Mouse (Mus musculus) 3T3-L1 (cell line): ENCODE data around the gene Tubb3.
A peak's percentile ranks its signal among the peaks of the same experiment; 100 is the strongest.
"Not testable (repeated sequence)": the region's sequence is repeated elsewhere in the genome, so short reads cannot be mapped to it uniquely, and the experiment has no call there.

Experiments
- DNase-seq: peaks from one replicate; pipeline ENCODE4 v3.0.0-alpha.2; 2015; ENCODE audit warnings: low read depth, low spot score

Gene Tubb3

DNA sequence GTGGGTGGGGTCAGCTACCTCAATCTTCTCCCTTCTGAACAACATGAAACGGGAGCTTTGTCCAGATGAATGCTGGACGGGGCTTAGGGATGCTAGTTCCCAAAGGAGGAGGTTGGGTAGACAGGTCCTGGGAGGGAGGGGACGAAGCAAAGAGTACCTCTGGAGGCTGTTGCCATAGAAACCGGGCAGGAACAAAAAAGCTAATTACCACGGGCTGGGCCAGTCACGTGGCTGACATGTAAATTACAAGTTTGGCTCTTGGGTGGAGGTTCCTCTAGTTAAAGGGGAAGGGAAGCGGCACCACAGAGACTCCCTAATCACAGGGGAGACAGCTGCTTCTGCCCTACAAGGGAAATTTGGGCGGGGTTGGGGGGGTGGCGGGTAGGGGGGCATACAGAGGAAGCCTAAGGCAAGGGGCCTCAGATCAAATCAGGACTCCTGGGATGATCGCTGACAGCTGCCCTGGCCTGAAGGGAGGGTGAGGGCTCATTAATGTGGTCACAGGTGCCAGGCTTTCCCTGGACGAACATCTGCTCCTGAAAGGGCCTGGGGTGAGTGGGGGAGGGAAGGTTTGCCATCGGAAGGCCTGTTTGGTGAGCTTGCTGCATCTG lies 1.4 kb downstream of the Tubb3 start:
- DNase-seq = no peak

DNA sequence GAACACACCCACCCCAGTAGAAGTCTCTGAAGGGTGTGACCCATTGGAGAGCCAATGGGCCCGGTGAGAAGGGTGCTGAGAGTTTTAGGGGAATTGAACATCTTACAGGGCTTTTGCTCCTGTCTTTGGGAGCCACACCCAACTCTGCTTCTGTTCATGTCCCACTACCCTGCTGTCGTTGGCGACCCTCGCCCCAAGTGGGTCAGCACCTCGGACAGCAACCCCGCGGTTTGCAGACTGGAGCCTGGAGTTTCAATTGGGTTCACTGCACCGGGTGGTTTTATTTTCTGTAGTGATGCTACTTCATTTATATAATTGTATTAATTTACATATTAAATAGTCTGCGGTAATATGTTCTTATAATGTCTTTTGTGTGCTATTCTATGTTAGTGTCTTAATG lies 3.0 kb downstream of the Tubb3 start:
- no peak for DNase-seq

DNA sequence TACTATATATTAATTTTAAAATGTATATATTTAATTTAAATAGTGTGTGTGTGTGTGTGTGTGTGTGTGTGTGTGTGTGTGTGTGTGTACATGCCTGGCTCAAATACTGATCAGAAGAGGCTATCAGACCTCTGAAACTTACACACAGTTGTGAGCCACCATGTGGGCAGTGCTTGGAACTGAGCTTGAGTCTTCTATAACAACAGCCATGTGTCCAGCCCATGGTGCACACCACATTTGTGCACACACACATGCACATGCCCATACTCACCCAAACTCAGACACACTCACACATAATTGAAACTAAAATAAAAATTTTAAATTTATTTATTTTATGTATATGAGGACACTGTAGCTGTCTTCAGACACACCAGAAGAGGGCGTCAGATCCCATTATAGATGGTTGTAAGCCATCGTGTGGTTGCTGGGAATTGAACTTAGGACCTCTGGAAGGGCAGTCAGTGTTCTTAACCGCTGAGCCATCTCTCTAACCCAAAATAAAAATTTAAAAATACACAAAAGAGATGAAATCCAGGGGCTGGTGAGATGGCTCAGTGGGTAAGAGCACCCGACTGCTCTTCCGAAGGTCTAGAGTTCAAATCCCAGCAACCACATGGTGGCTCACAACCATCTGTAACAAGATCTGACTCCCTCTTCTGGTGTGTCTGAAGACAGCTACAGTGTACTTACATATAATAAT lies 3.9 kb downstream of the Tubb3 start:
- DNase-seq = not testable (repeated sequence)

DNA sequence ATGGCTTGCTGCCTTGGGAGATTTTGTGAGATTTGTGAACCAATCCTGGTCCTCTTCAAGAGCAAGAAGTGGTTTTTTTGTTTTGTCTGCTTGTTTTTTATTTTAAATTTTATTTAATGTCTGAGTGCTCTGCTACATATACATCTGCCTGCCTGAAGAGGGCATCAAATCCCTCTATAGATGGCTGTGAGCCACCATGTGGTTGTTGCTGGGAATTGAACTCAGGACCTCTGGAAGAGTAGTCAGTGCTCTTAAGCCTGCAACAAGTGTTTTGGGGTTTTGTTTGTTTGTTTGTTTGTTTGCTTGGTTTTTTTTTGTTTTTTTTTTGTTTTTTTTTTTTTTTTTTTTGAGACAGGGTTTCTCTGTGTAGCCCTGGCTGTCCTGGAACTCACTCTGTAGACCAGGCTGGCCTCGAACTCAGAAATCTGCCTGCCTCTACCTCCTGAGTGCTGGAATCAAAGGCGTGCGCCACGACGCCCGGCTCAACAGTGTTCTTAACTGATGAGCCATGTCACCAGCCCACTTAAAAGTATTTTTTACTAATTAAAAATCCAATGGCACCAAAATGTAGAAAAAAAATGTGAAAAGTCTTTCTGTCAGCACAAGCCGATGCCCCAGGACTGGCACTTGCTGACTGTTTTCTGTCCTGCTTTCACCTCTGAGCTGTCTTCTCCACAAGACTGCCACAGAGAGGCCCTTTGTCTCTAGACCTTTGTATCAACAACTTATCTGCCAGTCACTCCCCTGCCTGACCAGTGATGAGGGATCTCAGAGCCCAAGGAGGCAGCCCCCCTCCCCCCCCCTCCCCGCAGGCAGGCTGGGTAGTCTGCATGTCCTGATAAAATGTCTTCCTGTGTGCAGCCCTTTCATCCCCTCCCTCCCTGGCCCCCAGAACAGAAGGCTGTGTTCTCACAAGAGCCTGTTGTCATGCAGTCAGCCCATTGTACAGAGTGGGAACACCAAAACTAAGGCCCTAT lies 5.0 kb downstream of the Tubb3 start:
- DNase-seq = peak; percentile 58

DNA sequence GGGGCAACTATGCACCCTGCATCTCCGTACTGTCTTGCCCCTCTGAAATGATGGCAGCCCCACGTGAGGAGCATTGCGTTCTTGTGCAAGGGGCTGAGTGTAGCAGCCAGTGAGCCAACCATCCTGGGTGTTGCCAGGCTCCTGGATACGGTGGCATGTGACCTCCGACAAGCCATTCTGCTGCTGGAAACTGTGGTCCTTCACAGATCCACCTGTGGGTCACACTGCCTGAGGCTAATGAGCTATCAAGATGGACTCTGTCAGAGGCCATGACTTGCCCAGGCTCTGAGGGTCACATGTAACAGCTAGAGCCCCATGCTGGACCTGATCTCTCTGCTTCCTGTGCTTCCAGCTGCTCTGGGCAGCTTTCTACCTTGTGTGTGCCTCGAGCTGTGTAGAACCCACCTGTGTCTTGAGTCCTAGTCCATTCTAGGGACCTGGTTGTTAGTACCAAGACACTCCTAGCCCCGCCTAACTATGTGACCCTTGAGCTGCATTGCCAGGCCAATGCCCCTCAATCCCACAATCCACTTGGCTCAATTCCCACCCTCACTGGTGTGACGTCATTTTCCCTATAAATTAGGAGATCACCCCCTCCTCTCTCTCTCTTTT lies 5.8 kb downstream of the Tubb3 start:
- no peak for DNase-seq

DNA sequence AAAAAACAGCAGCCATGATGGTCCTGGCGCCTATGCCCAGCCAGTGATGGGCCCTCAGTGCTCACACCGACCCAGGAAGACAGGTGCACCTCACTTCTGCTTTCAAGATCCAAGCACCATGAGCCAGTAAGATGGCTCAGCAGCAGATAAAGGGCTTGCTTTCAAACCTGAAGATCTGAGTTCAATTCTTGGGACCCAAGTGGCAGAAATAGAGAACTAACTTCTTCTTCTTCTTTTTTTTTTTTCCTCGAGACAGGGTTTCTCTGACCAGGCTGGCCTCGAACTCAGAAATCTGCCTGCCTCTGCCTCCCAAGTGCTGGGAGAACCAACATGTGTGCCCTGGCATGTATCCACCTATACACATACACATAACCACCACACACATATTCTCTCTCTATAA lies 8.5 kb downstream of the Tubb3 start:
- no peak for DNase-seq

DNA sequence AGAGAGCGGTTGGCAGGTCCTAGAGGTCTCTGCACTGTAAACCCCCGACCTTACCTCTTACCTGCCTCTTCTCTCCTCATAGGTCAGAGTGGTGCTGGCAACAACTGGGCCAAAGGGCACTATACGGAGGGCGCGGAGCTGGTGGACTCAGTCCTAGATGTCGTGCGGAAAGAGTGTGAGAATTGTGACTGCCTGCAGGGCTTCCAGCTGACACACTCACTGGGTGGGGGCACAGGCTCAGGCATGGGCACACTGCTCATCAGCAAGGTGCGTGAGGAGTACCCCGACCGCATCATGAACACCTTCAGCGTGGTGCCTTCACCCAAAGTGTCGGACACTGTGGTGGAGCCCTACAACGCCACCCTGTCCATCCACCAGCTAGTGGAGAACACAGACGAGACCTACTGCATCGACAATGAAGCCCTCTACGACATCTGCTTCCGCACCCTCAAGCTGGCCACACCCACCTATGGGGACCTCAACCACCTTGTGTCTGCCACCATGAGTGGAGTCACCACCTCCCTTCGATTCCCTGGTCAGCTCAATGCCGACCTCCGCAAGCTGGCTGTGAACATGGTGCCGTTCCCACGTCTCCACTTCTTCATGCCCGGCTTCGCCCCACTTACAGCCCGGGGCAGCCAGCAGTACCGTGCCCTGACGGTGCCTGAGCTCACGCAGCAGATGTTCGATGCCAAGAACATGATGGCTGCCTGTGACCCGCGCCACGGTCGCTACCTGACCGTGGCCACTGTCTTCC lies 9.5 kb downstream of the Tubb3 start:
- no peak for DNase-seq

DNA sequence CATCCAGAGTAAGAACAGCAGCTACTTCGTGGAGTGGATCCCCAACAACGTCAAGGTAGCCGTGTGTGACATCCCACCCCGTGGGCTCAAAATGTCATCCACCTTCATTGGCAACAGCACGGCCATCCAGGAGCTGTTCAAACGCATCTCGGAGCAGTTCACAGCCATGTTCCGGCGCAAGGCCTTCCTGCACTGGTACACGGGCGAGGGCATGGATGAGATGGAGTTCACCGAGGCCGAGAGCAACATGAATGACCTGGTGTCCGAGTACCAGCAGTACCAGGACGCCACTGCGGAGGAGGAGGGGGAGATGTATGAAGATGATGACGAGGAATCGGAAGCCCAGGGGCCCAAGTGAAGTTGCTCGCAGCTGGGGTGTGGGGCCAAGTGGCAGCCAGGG lies 10.1 kb downstream of the Tubb3 start:
- DNase-seq = no peak

DNA sequence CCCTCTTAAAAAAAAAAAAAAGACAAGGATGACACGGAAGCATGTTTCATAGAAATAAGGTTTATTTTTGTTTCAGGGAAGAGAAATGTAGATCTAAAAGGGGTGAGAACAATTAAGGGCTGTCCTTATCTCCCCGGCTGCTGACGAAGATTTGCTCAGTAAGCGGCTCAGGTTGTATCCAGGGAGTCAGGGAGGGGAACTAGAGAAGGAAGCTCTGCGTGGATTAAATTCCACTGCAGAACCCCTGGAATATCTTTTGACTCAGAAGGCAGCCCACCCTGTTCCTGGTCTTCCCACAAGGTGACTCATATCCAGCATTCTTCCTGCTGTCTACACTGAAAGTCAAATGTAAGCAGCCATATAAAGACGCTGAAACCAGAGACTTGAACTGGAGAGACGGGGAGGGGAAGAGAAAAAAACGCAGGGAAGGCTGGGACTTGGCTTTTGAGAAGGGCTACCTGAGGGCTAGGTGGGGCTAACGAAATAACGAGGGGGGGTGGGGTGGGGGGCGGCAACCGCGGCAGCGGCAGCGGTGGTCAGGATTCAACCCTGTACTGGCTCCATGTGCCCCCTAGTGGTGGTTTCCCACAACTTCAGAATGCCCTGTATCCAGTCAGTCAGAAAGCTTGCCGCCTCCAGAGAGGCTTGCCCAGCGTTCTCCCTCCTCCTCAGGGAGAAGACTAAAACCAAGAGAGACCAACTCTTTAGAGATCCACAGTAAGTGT lies 11.0 kb downstream of the Tubb3 start:
- peak; percentile 78 for DNase-seq

DNA sequence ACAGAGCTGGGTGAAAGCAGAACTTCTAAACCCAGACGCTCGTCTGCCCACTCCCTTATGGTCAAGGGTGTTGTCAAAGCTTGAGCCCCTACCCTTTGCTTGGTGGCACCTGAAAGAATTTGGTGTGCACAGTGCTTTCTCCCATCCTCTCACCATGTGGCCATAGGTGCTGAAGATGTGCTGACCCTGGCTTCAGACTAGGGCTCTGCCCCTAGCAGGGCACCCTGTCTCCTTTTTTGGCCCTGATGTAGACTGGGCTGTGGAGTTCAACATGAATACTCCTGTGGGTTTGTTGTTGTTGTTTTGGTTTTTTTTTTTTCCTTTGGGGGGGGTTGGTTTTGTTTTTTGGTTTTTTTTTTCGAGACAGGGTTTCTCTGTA lies 11.5 kb downstream of the Tubb3 start:
- DNase-seq = no peak

DNA sequence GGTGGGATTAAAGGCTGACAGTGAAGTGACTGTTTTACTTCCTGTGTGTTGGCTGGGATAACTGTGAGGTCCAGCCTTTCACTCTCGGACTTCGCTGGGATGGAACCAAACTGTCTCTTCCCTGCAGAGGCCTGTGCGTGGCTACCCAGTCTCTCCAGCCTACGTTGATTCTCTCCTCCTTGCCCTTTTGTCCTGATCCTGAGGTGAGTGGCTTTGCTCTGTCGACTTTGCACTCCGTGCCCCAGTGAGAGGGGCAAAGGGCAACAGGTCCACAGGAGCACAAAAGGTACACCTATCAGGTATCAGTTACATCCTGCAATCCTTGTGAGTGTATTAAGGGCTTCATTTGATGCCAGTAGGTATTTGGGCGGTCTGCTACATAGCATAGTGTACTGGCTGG lies 12.2 kb downstream of the Tubb3 start, which contains the start of gene Def8:
Gene Def8, plus strand, starts transcription at position 87 of the 400 bp plus-strand sequence.
- DNase-seq = no peak

DNA sequence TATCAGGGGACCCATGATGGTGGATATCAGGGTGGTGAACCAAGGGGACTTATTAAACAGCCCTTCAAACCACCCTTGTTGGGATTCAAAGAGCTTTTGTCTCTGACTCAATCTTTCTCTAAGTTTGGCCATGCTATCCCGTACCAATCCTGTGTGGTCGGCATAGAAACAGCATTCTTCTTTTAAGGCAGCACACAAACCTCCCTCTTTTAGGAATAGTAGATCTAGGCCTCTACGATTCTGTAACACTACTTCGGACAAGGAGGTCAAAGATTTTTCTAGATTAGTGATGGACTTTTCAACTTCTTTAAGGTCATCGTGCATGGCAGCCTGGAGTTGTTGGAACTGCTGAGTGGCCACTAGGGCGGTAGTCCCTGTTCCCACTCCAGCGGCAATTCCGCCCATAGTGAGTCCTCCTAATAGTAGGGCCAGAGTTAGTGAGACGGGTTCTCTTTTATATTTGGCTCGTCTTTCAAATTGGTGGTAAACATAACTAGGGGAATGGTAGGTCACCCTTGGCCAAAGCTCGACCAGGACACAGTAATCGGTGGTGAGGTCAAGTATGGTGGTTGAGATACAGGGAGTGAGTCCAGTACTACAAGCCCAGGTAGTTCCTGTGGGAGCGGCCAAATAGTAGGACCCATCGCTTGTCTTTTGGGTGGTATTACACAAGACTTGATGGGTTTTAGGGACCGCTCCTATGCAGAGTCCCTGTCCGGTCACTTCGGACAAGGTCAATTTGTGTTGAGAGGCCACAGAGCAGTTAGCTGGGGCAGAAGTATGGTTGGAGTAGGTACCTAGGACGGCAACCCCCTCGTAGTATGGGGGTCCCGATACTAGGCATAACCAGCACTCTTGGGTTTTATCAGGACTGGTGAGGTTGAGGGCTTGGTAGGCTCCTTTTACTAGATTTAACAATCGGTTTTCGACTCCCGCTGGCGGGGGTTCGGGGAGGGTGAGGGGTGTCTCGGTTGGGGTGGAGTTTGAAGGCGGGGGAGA lies 15.6 kb downstream of the Tubb3 start:
- DNase-seq = no peak

DNA sequence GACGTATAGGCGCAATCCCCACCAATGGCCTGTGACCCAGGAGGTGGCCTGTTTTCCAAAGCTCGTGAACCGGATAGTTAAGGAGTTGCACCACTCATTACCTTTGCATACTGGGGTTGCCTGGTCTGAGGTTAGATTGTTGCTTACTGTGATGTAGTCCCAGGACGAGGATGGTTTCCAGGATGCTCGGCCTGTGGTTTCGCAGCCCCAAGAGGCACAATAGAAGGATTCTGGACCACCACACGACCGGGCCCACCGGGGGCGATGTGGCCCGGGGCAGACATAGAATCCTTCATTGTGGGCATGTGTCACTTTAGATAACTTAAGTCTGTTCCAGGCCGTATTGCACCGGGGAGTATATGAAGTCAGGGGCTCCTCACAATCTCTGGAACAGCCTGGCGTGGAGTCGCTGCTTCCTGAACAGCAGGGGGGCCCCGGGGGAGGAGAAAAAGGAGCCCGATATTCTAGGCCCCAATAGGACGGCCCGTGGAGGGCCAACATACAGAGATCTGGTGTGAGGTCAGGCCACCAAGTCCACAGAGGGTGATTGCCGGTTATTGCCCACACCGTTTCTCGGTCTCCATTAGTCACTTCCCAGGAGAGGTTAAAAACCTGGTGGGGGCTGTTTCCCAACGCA lies 16.5 kb downstream of the Tubb3 start:
- DNase-seq = no peak

DNA sequence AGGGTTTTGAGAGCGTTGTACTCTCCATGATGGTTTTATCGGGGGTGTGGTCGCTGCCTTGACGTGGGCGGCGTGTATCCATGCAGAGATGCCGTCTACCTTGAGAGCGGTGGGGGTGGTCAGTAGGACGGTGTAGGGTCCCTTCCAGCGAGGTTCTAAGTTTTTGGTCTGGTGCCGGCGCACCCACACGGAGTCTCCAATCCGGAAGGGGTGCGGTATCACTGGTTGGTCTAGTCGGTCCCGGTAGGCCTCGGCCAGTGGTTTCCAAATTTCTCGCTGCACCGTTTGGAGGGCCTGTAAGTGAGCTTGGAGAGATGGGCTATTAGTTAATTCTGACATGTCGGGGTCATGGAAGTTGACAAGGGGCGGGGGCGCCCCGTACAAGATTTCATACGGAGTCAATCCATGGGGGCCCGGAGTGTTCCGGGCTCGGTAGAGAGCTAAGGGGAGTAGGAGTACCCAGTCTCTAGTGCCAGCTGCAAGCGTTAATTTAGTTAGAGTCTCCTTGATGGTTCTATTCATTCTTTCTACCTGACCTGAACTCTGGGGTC lies 17.2 kb downstream of the Tubb3 start:
- no peak for DNase-seq

DNA sequence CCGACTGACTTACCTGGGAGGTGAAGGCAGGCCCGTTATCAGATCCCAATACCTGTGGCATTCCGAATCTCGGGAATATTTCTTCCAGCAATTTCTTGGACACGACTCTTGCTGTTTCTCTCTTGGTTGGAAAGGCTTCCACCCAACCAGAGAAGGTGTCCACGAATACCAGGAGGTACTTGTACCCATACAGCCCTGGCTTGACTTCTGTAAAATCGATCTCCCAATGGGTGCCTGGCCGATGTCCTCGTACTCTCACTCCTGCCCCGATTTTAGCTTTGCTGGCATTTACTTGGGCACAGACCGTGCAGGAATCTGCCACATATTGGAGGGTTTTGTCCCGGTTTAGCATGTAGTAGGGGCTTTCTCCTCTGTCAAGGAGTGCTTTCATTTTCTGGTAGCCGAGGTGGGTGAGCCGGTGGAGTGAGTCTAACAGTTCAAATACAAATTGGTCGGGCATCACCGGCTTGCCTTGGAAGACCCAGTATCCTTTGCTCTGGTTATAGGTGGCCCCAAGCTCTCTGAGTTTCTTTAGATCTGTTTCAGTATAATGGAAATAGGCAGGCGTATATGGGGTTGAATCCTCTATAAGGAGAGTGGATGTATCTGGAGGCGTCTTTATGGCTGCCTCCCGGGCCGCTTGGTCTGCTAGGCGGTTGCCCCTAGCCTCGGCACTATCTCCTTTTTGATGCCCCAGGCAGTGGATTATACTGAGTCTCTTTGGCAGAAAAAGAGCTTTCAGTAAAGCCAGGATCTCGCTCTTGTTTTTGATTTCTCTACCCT lies 17.9 kb downstream of the Tubb3 start:
- DNase-seq = no peak

DNA sequence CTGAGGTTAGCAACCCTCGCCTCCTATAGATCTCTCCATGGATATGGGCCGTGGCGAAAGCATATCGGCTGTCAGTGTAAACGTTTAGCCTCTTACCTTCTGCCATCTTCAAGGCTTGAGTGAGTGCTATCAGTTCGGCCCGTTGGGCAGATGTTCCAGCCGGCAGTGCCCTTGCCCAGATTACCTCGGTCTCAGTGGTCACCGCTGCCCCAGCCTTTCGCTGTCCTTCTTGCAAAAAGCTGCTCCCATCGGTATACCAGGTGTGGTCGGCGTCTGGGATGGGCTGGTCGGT lies 18.4 kb downstream of the Tubb3 start:
- DNase-seq = not testable (repeated sequence)

DNA sequence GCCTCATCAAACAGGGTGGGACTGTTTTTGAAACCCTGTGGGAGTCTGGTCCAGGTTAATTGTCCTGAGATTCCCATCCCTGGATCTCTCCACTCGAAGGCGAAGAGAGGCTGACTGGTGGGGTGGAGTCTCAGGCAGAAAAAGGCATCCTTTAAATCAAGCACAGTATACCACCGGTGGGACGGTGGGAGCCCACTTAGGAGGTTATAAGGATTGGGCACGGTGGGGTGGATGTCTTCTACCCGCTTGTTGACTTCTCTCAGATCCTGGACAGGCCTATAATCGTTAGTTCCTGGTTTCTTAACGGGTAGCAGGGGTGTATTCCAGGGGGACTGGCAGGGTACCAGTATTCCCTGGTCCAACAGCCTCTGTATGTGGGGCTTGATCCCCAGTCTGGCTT lies 19.7 kb downstream of the Tubb3 start:
- DNase-seq = not testable (repeated sequence)
